Mouse (Mus musculus) 3134 (cell line): Measurements from ENCODE around the gene Atp8b2.

Experiments used
- DNase-seq: peaks from one replicate; pipeline ENCODE4 v3.0.0-alpha.2; 2011; ENCODE audit warnings: low spot score; ENCODE audit not compliant: insufficient read length; ENCODE audit errors: extremely low read depth

Gene Atp8b2

GRCm38 (mm10) chr3:89908836-89909235 lies 54.5 kb downstream of the Atp8b2 start:
- DNase-seq: no peak

GRCm38 (mm10) chr3:89907846-89908245 lies 55.5 kb downstream of the Atp8b2 start:
- DNase-seq: no peak

GRCm38 (mm10) chr3:89899511-89899908 lies 63.8 kb downstream of the Atp8b2 start:
- no peak for DNase-seq

GRCm38 (mm10) chr3:89898870-89899510 lies 64.3 kb downstream of the Atp8b2 start:
- peak; percentile 45 for DNase-seq

GRCm38 (mm10) chr3:89898011-89898410 lies 65.3 kb downstream of the Atp8b2 start:
- no peak for DNase-seq

GRCm38 (mm10) chr3:89897204-89897796 lies 66.0 kb downstream of the Atp8b2 start:
- DNase-seq: peak; percentile 32

GRCm38 (mm10) chr3:89896571-89896970 lies 66.7 kb downstream of the Atp8b2 start:
- peak; percentile 69 for DNase-seq

GRCm38 (mm10) chr3:89892517-89893106 lies 70.7 kb downstream of the Atp8b2 start:
- no peak for DNase-seq

- no peak for DNase-seq
Observed at GRCm38 (mm10) chr3:89891696-89892095, 71.6 kb downstream of the Atp8b2 start.

- no peak for DNase-seq
Observed at GRCm38 (mm10) chr3:89889841-89890430, 73.4 kb downstream of the Atp8b2 start.
